26 mouse cellular contexts compared by ENCODE assay signal in the genomic region with DNA sequence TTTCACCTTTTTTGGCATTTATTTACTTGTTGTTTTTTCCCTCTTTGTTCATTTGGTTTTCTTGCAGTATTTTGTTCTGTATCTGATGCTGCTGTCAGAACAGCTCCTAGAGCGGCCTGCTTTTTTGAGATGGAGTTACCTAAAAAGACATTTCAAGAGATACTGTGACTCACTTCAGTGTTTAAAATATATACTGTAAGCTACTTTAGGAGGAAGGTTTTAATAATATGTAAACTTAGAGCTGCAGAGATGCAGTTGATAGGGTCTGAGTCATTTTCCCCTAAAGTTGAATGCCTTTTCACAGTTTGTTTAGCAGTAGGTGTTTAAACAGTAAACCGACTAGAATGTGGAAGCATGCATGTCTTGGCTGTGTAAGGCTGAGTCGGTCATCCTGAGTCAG.
"Had no signal": no experiment of that assay in that cellular context is flagged by ENCODE, and none has a peak within 500 bp of the region (broad histone marks: within the 10 kb centered on the region; RNA-seq: fewer than 3 reads in every experiment).

No protein-coding gene starts in this region.

- H3K4me1 ChIP-seq: limb, embryonic 10.5 days; limb, embryonic 13.5 days; liver, embryonic 12.5 days; liver, embryonic 15.5 days; lung, embryonic 15.5 days; megakaryocyte, embryonic 14.5 days; midbrain, embryonic 10.5 days; neural tube, embryonic 12.5 days; neural tube, embryonic 15.5 days; stomach, embryonic 15.5 days had no signal

- DNase-seq: kidney, adult 2 months; kidney, postnatal 25 days; layer of hippocampus, postnatal 36 days; liver; lung, adult 18-20 months; lung, postnatal 10 days; lung, postnatal 36 days; right cerebral cortex, postnatal 14 days; right cerebral cortex, postnatal 4 days; spleen, adult 18-20 months; thymus, adult 18-20 months; thymus, postnatal 36 days had no signal

- H3K27me3 ChIP-seq: limb, embryonic 13.5 days; liver, embryonic 12.5 days; liver, embryonic 15.5 days; lung, embryonic 15.5 days; megakaryocyte, embryonic 14.5 days; midbrain, embryonic 13.5 days; neural tube, embryonic 12.5 days; neural tube, embryonic 15.5 days; stomach, embryonic 15.5 days had no signal

- H3K27ac ChIP-seq: kidney, postnatal 0 days; layer of hippocampus, adult 2 months; limb, embryonic 10.5 days; limb, embryonic 13.5 days; liver, embryonic 12.5 days; liver, embryonic 15.5 days; lung, embryonic 15.5 days; midbrain, embryonic 10.5 days; midbrain, embryonic 13.5 days; neural tube, embryonic 12.5 days; neural tube, embryonic 15.5 days; stomach, embryonic 15.5 days had no signal

- H3K4me3 ChIP-seq: layer of hippocampus, adult 2 months; limb, embryonic 10.5 days; limb, embryonic 13.5 days; liver, embryonic 12.5 days; liver, embryonic 15.5 days; lung, embryonic 15.5 days; megakaryocyte, embryonic 14.5 days; midbrain, embryonic 10.5 days; midbrain, embryonic 13.5 days; myocyte; neural tube, embryonic 12.5 days; neural tube, embryonic 15.5 days; stomach, embryonic 15.5 days had no signal
